Mouse (Mus musculus): ENCODE results near the gene Aamp.

Aamp gene

GRCm38 (mm10) chr1:74303509-74304338, 19.2 kb upstream of the Aamp start:
- in situ Hi-C loops (cut with MboI, MseI) = loop anchor here in 1 of 2 experiments (25.0 kb wide), 1 partner anchor 1441 kb away; the partner anchor contains the start of gene Igfbp5

GRCm38 (mm10) chr1:74302835-74303234, 18.3 kb upstream of the Aamp start:
- in situ Hi-C loops (cut with MboI, MseI) = loop anchor here in 1 of 2 experiments (25.0 kb wide), 1 partner anchor 1441 kb away; the partner anchor contains the start of gene Igfbp5

GRCm38 (mm10) chr1:74302229-74302628, 17.7 kb upstream of the Aamp start:
- in situ Hi-C loops (cut with MboI, MseI) = loop anchor here in 1 of 2 experiments (25.0 kb wide), 1 partner anchor 1440 kb away; the partner anchor contains the start of gene Igfbp5

- in situ Hi-C loops (cut with MboI, MseI) = loop anchor here in 1 of 2 experiments (25.0 kb wide), 1 partner anchor 1438 kb away; the partner anchor contains the start of gene Igfbp5
These were observed 16.0 kb upstream of the Aamp start for GRCm38 (mm10) chr1:74300347-74301110.

- in situ Hi-C loops (cut with MboI, MseI) = loop anchor here in 1 of 2 experiments (25.0 kb wide), 1 partner anchor 88 kb away; the partner anchor contains the start of genes Ctdsp1 and Slc11a1
These were observed 14.5 kb upstream of the Aamp start for GRCm38 (mm10) chr1:74298996-74299395.

GRCm38 (mm10) chr1:74298157-74298750, 13.7 kb upstream of the Aamp start:
- in situ Hi-C loops (cut with MboI, MseI) = loop anchor here in 1 of 2 experiments (25.0 kb wide), 1 partner anchor 89 kb away; the partner anchor contains the start of genes Ctdsp1 and Slc11a1

GRCm38 (mm10) chr1:74297269-74297668, 12.7 kb upstream of the Aamp start:
- in situ Hi-C loops (cut with MboI, MseI) = loop anchor here in 1 of 2 experiments (25.0 kb wide), 1 partner anchor 90 kb away; the partner anchor contains the start of genes Ctdsp1 and Slc11a1

GRCm38 (mm10) chr1:74296477-74296876, 11.9 kb upstream of the Aamp start:
- in situ Hi-C loops (cut with MboI, MseI) = loop anchor here in 1 of 2 experiments (25.0 kb wide), 1 partner anchor 91 kb away; the partner anchor contains the start of genes Ctdsp1 and Slc11a1

GRCm38 (mm10) chr1:74295456-74296171, 11.1 kb upstream of the Aamp start:
- in situ Hi-C loops (cut with MboI, MseI) = loop anchor here in 1 of 2 experiments (25.0 kb wide), 1 partner anchor 92 kb away; the partner anchor contains the start of genes Ctdsp1 and Slc11a1

GRCm38 (mm10) chr1:74294733-74295455, 10.4 kb upstream of the Aamp start:
- in situ Hi-C loops (cut with MboI, MseI) = loop anchor here in 1 of 2 experiments (25.0 kb wide), 1 partner anchor 92 kb away; the partner anchor contains the start of genes Ctdsp1 and Slc11a1

- in situ Hi-C loops (cut with MboI, MseI) = loop anchor here in 1 of 2 experiments (25.0 kb wide), 1 partner anchor 93 kb away; the partner anchor contains the start of genes Ctdsp1 and Slc11a1
These were observed 9.6 kb upstream of the Aamp start for GRCm38 (mm10) chr1:74294090-74294643.

- in situ Hi-C loops (cut with MboI, MseI) = loop anchor here in 1 of 2 experiments (25.0 kb wide), 1 partner anchor 94 kb away; the partner anchor contains the start of genes Ctdsp1 and Slc11a1
These were observed 8.9 kb upstream of the Aamp start for GRCm38 (mm10) chr1:74293306-74293960.

- in situ Hi-C loops (cut with MboI, MseI) = loop anchor here in 1 of 2 experiments (25.0 kb wide), 1 partner anchor 95 kb away; the partner anchor contains the start of genes Ctdsp1 and Slc11a1
These were observed 7.9 kb upstream of the Aamp start for GRCm38 (mm10) chr1:74292331-74293020.

GRCm38 (mm10) chr1:74290141-74290540, 5.6 kb upstream of the Aamp start:
- in situ Hi-C loops (cut with MboI, MseI) = loop anchor here in 1 of 2 experiments (25.0 kb wide), 1 partner anchor 97 kb away; the partner anchor contains the start of genes Ctdsp1 and Slc11a1

- in situ Hi-C loops (cut with MboI, MseI) = loop anchor here in 1 of 2 experiments (25.0 kb wide), 1 partner anchor 98 kb away; the partner anchor contains the start of genes Ctdsp1 and Slc11a1
These were observed 5.2 kb upstream of the Aamp start for GRCm38 (mm10) chr1:74289740-74290139.

- in situ Hi-C loops (cut with MboI, MseI) = loop anchor here in 1 of 2 experiments (25.0 kb wide), 1 partner anchor 98 kb away; the partner anchor contains the start of genes Ctdsp1 and Slc11a1
These were observed 4.7 kb upstream of the Aamp start for GRCm38 (mm10) chr1:74289248-74289647.

- in situ Hi-C loops (cut with MboI, MseI) = loop anchor here in 1 of 2 experiments (25.0 kb wide), 1 partner anchor 99 kb away; the partner anchor contains the start of genes Ctdsp1 and Slc11a1
These were observed 3.8 kb upstream of the Aamp start for GRCm38 (mm10) chr1:74288327-74288726.
